Mouse (Mus musculus): ENCODE measurements around the gene Snx32. TPM values are rescaled to one million over a fixed set of nuclear protein-coding genes. Genes with fewer than 3 reads are reported as not detected.

Snx32 gene
- polyA plus RNA-seq, 1 experiment from 2014 or later, result 3.0 TPM

DNA sequence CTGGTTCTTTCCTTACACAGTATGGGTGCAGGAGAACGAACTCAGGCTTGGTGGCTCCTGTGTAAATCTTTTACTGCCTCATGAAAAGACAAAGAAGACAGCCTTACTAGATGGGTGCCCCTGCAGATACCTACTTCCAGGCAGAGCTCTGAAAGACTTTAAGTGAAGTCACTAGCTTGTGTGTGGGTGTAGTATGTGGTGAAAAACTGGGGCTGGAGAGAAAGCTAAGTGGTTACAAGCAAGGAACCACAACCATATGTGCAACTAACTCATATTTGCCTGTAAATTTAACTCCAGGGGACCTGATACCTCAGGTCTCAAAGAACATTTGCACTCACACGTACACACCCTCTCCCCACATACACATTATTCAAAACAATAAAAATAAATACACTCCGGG is 50.4 kb downstream of the Snx32 start:
- H3K36me3 ChIP-seq (replicated peaks; ENCODE audit: insufficient read depth, low read length), result peaks cover 23% of the 10 kb centered on the region
- no peak for TF ChIP-seq CTCF (IDR thresholded peaks at IDR 0.05; ENCODE audit: low read depth)
- TF ChIP-seq EP300 (IDR thresholded peaks at IDR 0.05; ENCODE audit: low read depth), result no peak
- peak overlapping the region; percentile 96 for H3K4me2 ChIP-seq (ENCODE audit: low read depth, low read length)
- peaks cover 34% of the 10 kb centered on the region for H3K4me1 ChIP-seq (ENCODE audit: insufficient read depth)
- no peaks in the 10 kb centered on the region for H3K9me3 ChIP-seq (ENCODE audit: low read length)
- 0 out of 2 replicates have a peak, but pooled peaks cover 8% of the 10 kb centered on the region for H3K27me3 ChIP-seq (ENCODE audit: insufficient read depth, low read length)
- H3K4me3 ChIP-seq (ENCODE audit: low read depth, low read length), result peak overlapping the region; percentile 84
- 29% methylated on average over 3 of the region's 3 CpGs for WGBS (ENCODE audit: insufficient replicate concordance)
- ATAC-seq (no peak), DNase-seq (no peak)
- H3K27ac ChIP-seq (ENCODE audit: low read depth), result no peak overlapping the region
- H3K9ac ChIP-seq (replicated peaks), result peak overlapping the region; percentile 84

DNA sequence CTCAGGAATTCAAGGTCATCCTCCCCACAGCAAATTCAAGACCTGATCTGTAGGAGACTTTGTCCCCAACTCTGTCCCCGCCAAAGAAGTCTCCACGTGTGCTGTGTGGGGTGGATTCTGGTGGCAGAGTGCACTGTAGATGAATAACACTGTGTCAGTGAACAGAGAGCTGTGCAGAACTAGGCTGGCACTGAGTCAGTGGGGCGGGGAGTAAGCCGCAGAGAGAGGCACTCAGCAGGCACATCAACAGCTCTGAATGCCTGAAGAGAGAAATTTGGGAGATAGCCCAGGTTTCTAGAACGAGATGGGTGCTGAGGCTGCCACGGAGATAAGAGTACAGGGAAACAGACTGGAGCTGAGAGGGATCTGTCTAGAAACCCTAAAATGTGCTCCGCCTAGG is 51.3 kb downstream of the Snx32 start:
- Histone ChIP-seq H3K27me3 (ENCODE audit: insufficient read depth, low read length) (0 out of 2 replicates have a peak, but pooled peaks cover 8% of the 10 kb centered on the region), H3K4me1 (ENCODE audit: insufficient read depth) (peaks cover 34% of the 10 kb centered on the region), H3K4me3 (ENCODE audit: low read depth, low read length) (no peak overlapping the region), H3K4me2 (ENCODE audit: low read depth, low read length) (no peak overlapping the region), H3K27ac (ENCODE audit: low read depth) (no peak overlapping the region), H3K9ac (replicated peaks) (no peak overlapping the region), H3K9me3 (ENCODE audit: low read length) (no peaks in the 10 kb centered on the region), H3K36me3 (replicated peaks; ENCODE audit: insufficient read depth, low read length) (peaks cover 17% of the 10 kb centered on the region)
- DNase-seq (no peak), ATAC-seq (no peak)
- WGBS (ENCODE audit: insufficient replicate concordance), result 68% methylated on average over 7 of the region's 7 CpGs
- no peak for TF ChIP-seq CTCF (IDR thresholded peaks at IDR 0.05; ENCODE audit: low read depth)
- TF ChIP-seq EP300 (IDR thresholded peaks at IDR 0.05; ENCODE audit: low read depth), result no peak

DNA sequence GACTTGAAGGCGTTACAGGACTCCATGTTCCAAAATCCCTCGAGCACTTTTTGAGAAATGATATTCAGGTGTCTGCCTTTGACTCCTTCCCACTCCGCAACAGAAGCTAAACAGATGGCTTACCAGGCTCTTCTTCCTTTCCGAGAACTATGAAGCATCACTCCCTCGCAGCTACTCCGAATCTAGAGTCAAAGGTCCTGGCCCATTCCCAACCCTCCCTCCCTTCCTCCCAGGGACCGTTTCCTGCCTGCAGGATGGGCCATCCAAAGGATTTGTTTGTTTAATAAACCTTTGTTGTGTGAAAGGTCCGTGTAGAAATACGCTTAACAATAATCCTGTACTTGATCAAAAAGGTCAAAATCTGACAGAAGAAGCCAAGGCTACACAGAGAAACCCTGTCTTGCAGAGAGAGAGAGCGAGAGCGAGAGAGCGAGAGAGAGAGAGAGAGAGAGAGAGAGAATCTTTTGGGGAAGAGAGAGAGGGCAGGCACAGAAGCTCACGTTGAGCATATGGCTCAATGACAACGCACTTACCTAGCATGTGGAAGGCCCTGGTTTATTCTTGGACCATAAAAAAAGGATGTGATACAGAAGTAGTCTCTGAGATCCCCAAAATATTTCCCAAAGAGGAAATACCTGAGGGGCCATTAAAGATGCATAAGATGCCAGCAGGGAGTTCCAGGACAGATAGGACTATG is 52.4 kb downstream of the Snx32 start, which contains the start of gene Ccdc85b:
Gene Ccdc85b (minus strand): TSS at position 149 of the 697 bp plus-strand sequence.
- H3K27me3 ChIP-seq (ENCODE audit: insufficient read depth, low read length), result 0 out of 2 replicates have a peak, but pooled peaks cover 8% of the 10 kb centered on the region
- H3K36me3 ChIP-seq (replicated peaks; ENCODE audit: insufficient read depth, low read length), result peaks cover 10% of the 10 kb centered on the region; the same call in 1 of the 2 replicates
- TF ChIP-seq EP300 (IDR thresholded peaks at IDR 0.05; ENCODE audit: low read depth), result no peak
- no peak for TF ChIP-seq CTCF (IDR thresholded peaks at IDR 0.05; ENCODE audit: low read depth)
- peak; percentile 30 for DNase-seq
- H3K4me2 ChIP-seq (ENCODE audit: low read depth, low read length), result peak within 1 kb of the TSS; percentile 94
- no peaks in the 10 kb centered on the region for H3K9me3 ChIP-seq (ENCODE audit: low read length)
- H3K4me3 ChIP-seq (ENCODE audit: low read depth, low read length), result peak within 1 kb of the TSS; percentile 66
- H3K27ac ChIP-seq (ENCODE audit: low read depth), result peak within 1 kb of the TSS; percentile 76
- WGBS (ENCODE audit: insufficient replicate concordance), result 11% methylated on average over 14 of the region's 14 CpGs
- H3K4me1 ChIP-seq (ENCODE audit: insufficient read depth), result peaks cover 34% of the 10 kb centered on the region
- ATAC-seq, result no peak
- H3K9ac ChIP-seq (replicated peaks), result peak within 1 kb of the TSS; percentile 72

DNA sequence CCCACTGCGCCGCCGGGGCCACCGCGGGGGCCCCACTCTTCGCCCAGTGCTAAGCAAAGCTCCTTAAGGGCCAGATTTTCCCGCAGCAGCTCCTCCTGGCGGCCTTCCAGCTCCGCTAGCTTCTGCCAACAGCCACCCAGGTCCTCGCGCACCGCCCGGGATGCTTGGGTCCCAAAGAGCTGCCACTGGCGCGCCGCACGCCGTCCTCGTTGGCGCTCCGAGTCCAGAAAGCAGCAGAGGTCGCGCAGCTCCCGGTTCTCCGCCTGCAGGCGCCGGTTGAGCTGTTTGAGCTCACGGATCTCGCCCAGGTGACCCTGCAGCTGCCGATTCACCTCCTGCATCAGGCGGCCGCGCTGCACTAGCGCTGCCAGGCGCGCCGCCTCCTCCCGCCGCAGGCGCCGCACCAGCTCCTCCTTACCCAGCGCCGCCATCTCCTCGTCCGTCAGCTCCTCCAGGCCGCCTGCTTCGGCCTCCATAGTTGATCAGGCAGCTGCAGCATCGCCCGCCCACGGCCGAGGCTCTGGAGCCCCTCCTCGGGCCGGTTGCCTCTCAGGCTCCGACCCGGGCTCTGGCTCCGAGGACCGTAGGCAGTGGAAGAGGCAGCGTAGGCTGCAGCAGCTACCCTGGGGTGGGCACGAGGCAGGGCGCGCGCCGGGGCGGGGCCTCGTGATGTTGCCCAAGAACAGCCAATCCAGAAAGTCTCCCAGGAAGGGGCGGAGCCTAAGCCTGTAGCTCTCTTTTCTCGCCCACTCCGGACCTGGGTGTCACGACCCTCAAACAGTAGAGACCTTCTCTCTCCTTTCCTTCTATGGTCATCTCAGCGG is 53.2 kb downstream of the Snx32 start:
- TF ChIP-seq EP300 (IDR thresholded peaks at IDR 0.05; ENCODE audit: low read depth) (no peak), CTCF (IDR thresholded peaks at IDR 0.05; ENCODE audit: low read depth) (peak; percentile 23)
- H3K9me3 ChIP-seq (ENCODE audit: low read length), result no peaks in the 10 kb centered on the region
- peak; percentile 82 for ATAC-seq
- 0 out of 2 replicates have a peak, but pooled peaks cover 8% of the 10 kb centered on the region for H3K27me3 ChIP-seq (ENCODE audit: insufficient read depth, low read length)
- peak overlapping the region; percentile 66 for H3K4me3 ChIP-seq (ENCODE audit: low read depth, low read length)
- H3K4me2 ChIP-seq (ENCODE audit: low read depth, low read length), result peak overlapping the region; percentile 94
- peak overlapping the region; percentile 72 for H3K9ac ChIP-seq (replicated peaks)
- peak; percentile 92 for DNase-seq
- peaks cover 34% of the 10 kb centered on the region for H3K4me1 ChIP-seq (ENCODE audit: insufficient read depth)
- WGBS (ENCODE audit: insufficient replicate concordance), result under 1% methylated on average over 64 of the region's 70 CpGs
- H3K27ac ChIP-seq (ENCODE audit: low read depth), result peak overlapping the region; percentile 76
- peaks cover 5% of the 10 kb centered on the region; the same call in 1 of the 2 replicates for H3K36me3 ChIP-seq (replicated peaks; ENCODE audit: insufficient read depth, low read length)

DNA sequence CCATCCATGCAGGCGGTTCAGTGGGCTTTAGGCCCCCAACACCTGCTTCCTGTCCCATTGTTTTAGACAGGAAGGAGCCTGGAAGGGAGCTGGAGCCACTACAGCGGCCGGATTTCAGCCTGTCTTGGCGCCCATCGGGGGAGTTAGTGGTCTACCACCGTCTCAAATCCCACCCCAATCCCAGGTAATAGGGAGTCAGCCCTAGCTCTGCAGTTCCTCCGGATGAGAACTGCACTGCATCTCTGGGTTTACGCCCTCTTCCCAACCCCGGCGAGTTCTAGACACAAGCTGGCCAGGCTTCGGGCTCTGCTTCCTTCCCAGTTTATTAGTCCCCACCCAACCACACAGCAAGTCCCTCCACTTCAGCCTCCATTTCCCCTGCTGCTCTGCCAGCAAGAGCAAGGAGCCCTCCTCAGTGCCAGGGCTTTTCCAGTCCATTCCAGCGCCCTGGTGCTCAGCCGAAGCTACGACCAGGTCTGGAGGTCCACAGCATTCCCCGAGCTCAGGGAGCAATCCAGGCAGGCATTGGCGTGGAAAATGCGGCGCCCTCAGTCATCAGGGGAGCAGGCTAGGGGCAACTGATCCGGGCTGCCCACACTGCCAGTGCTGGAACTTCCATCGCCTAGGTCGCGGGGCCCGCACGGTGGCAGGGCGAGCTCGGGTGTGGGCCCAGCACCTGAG is 54.0 kb downstream of the Snx32 start:
- no peaks in the 10 kb centered on the region; the same call in 1 of the 2 replicates for H3K36me3 ChIP-seq (replicated peaks; ENCODE audit: insufficient read depth, low read length)
- H3K4me1 ChIP-seq (ENCODE audit: insufficient read depth), result peaks cover 32% of the 10 kb centered on the region
- 6% methylated on average over 24 of the region's 26 CpGs for WGBS (ENCODE audit: insufficient replicate concordance)
- peak overlapping the region; percentile 94 for H3K4me2 ChIP-seq (ENCODE audit: low read depth, low read length)
- ATAC-seq (no peak), DNase-seq (no peak)
- peak overlapping the region; percentile 76 for H3K27ac ChIP-seq (ENCODE audit: low read depth)
- TF ChIP-seq EP300 (IDR thresholded peaks at IDR 0.05; ENCODE audit: low read depth), result no peak
- TF ChIP-seq CTCF (IDR thresholded peaks at IDR 0.05; ENCODE audit: low read depth), result no peak
- 0 out of 2 replicates have a peak, but pooled peaks cover 11% of the 10 kb centered on the region for H3K27me3 ChIP-seq (ENCODE audit: insufficient read depth, low read length)
- peak overlapping the region; percentile 72 for H3K9ac ChIP-seq (replicated peaks)
- no peaks in the 10 kb centered on the region for H3K9me3 ChIP-seq (ENCODE audit: low read length)
- H3K4me3 ChIP-seq (ENCODE audit: low read depth, low read length), result peak overlapping the region; percentile 66
